In the genomic region with DNA sequence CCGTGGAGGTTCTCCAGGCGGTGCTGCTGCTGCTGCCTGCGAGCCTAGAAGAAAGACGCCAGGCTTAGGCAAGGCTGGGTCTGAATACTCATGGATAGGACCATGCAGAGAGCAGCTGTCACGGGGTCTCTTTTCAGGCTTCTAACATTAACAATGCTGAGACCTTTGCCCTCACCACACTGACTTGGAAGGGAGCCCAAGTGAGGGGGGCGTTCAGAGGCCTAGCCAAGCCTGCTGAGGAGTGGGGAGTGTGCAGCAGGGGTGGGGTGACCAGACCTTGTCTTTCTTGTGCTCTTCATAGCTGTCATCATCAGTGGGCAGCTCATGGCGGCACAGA, we compare ENCODE assay signal across 9 mouse cellular contexts. TPM values are rescaled to one million over a fixed set of nuclear protein-coding genes. Genes with fewer than 3 reads are reported as not detected.
DNase-seq lines count a peak whose midpoint lies in the region; ATAC-seq lines count a peak whose summit lies in the region.
"Had no signal": no experiment of that assay in that cellular context is flagged by ENCODE, and none has a peak within 500 bp of the region (broad histone marks: within the 10 kb centered on the region; RNA-seq: fewer than 3 reads in every experiment).

No protein-coding gene starts in this region.

- H3K27me3 ChIP-seq in hindbrain, embryonic 13.5 days = 0 out of 2 replicates have a peak, but pooled peaks cover 2% of the 10 kb centered on the region
- no peaks in the 10 kb centered on the region for H3K27me3 ChIP-seq in hindbrain, embryonic 11.5 days (ENCODE audit: control insufficient read depth, insufficient read depth, low read length)
- no peaks in the 10 kb centered on the region for H3K27me3 ChIP-seq in intestine, embryonic 16.5 days (replicated peaks; ENCODE audit: control insufficient read depth, insufficient read depth, low read length)
- H3K27me3 ChIP-seq in liver, embryonic 12.5 days (replicated peaks) = peaks cover 18% of the 10 kb centered on the region
- H3K27me3 ChIP-seq: embryonic facial prominence, embryonic 13.5 days had no signal

- no peaks in the 10 kb centered on the region for H3K9me3 ChIP-seq in hindbrain, embryonic 13.5 days
- H3K9me3 ChIP-seq in hindbrain, embryonic 11.5 days (ENCODE audit: control insufficient read depth, low read length) = no peaks in the 10 kb centered on the region
- H3K9me3 ChIP-seq in intestine, embryonic 16.5 days (ENCODE audit: control insufficient read depth, low read length) = no peaks in the 10 kb centered on the region
- H3K9me3 ChIP-seq in liver, embryonic 12.5 days (replicated peaks) = no peaks in the 10 kb centered on the region
- H3K9me3 ChIP-seq: embryonic facial prominence, embryonic 13.5 days had no signal

- WGBS in hindbrain, embryonic 13.5 days = 58% methylated on average over 7 of the region's 7 CpGs
- WGBS in hindbrain, embryonic 11.5 days = 66% methylated on average over 7 of the region's 7 CpGs
- WGBS in intestine, embryonic 16.5 days = 42% methylated on average over 7 of the region's 7 CpGs
- WGBS in liver, embryonic 12.5 days (ENCODE audit: insufficient replicate concordance) = 81% methylated on average over 7 of the region's 7 CpGs

- H3K9ac ChIP-seq in hindbrain, embryonic 13.5 days = 0 out of 2 replicates have a peak overlapping the region, but pooled peaks have one; percentile 6
- H3K9ac ChIP-seq in hindbrain, embryonic 11.5 days (ENCODE audit: low read depth, low read length) = no peak overlapping the region
- peak overlapping the region; percentile 50 for H3K9ac ChIP-seq in intestine, embryonic 16.5 days (ENCODE audit: low read depth, low read length)
- H3K9ac ChIP-seq in liver, embryonic 12.5 days = no peak overlapping the region

- H3K27ac ChIP-seq in hindbrain, embryonic 13.5 days = no peak overlapping the region
- H3K27ac ChIP-seq in hindbrain, embryonic 11.5 days (ENCODE audit: low read depth, low read length) = no peak overlapping the region
- peak overlapping the region; percentile 82 for H3K27ac ChIP-seq in intestine, embryonic 16.5 days (ENCODE audit: low read length)
- peak overlapping the region; percentile 57; the same call in 1 of the 2 replicates for H3K27ac ChIP-seq in liver, embryonic 12.5 days
- H3K27ac ChIP-seq: embryonic facial prominence, embryonic 13.5 days had no signal

- DNase-seq in hindbrain, embryonic 11.5 days (ENCODE audit: low spot score) = no peak
- peak; percentile 21 for DNase-seq in R1 (ENCODE audit: low read depth, low spot score)
- no peak for DNase-seq in spleen, adult 18-20 months
- DNase-seq in adrenal gland, postnatal 25 days = no peak
- DNase-seq: thymus, postnatal 14 days had no signal

- ATAC-seq in hindbrain, embryonic 13.5 days (ENCODE audit: low FRiP score) = no peak
- no peak for ATAC-seq in hindbrain, embryonic 11.5 days (ENCODE audit: low FRiP score)
- ATAC-seq in intestine, embryonic 16.5 days = no peak
- no peak for ATAC-seq in liver, embryonic 12.5 days

- peak overlapping the region; percentile 80; the same call in 1 of the 2 replicates for H3K4me3 ChIP-seq in hindbrain, embryonic 13.5 days
- no peak overlapping the region for H3K4me3 ChIP-seq in hindbrain, embryonic 11.5 days (ENCODE audit: low read depth, low read length)
- peak overlapping the region; percentile 69 for H3K4me3 ChIP-seq in intestine, embryonic 16.5 days (ENCODE audit: low read length)
- H3K4me3 ChIP-seq in liver, embryonic 12.5 days = peak overlapping the region; percentile 77; the same call in 1 of the 2 replicates

- H3K4me1 ChIP-seq in hindbrain, embryonic 13.5 days (replicated peaks) = peaks cover 45% of the 10 kb centered on the region
- H3K4me1 ChIP-seq in hindbrain, embryonic 11.5 days (replicated peaks; ENCODE audit: control insufficient read depth, insufficient read depth, low read length) = 0 out of 2 replicates have a peak, but pooled peaks cover 2% of the 10 kb centered on the region
- H3K4me1 ChIP-seq in intestine, embryonic 16.5 days (ENCODE audit: control insufficient read depth, insufficient read depth, low read length) = peaks cover 43% of the 10 kb centered on the region
- H3K4me1 ChIP-seq in liver, embryonic 12.5 days = peaks cover 75% of the 10 kb centered on the region

- H3K4me2 ChIP-seq in hindbrain, embryonic 13.5 days = no peak overlapping the region; the same call in 1 of the 2 replicates
- no peak overlapping the region for H3K4me2 ChIP-seq in hindbrain, embryonic 11.5 days (replicated peaks; ENCODE audit: low read depth, low read length)
- peak overlapping the region; percentile 71 for H3K4me2 ChIP-seq in intestine, embryonic 16.5 days (ENCODE audit: low read depth, low read length)
- H3K4me2 ChIP-seq in liver, embryonic 12.5 days = peak overlapping the region; percentile 82

- peaks cover 36% of the 10 kb centered on the region for H3K36me3 ChIP-seq in hindbrain, embryonic 13.5 days
- H3K36me3 ChIP-seq in hindbrain, embryonic 11.5 days (ENCODE audit: control insufficient read depth, insufficient read depth, low read length) = no peaks in the 10 kb centered on the region
- 0 out of 2 replicates have a peak, but pooled peaks cover 2% of the 10 kb centered on the region for H3K36me3 ChIP-seq in intestine, embryonic 16.5 days (ENCODE audit: control insufficient read depth, insufficient read depth, low read length)
- H3K36me3 ChIP-seq in liver, embryonic 12.5 days = peaks cover 49% of the 10 kb centered on the region

RNA-seq across cellular contexts. Expression of a gene that starts 5.3 kb away (rescaled TPM):
- polyA plus RNA-seq in hindbrain, embryonic 13.5 days (2015; fragmentation: Nextera tagmentation; extraction: Ambion mirVana) = 14.4 and 16.0 TPM in 2 replicates
- polyA plus RNA-seq in hindbrain, embryonic 11.5 days (2014; fragmentation: Nextera tagmentation; extraction: Ambion mirVana) = 7.0 and 9.2 TPM in 2 replicates
- polyA plus RNA-seq in intestine, embryonic 16.5 days (2015; fragmentation: Nextera tagmentation; extraction: Ambion mirVana) = 16.4 and 18.0 TPM in 2 replicates
- 32.2 and 33.1 TPM in 2 replicates for polyA plus RNA-seq in liver, embryonic 12.5 days (2016; fragmentation: Nextera tagmentation; extraction: Ambion mirVana)
- 20.7 and 23.2 TPM in 2 replicates for total RNA-seq in adrenal gland, postnatal 25 days (2021)

RNA-seq across cellular contexts. Expression of a gene that starts 6.2 kb away (rescaled TPM):
- 141 and 147 TPM in 2 replicates for polyA plus RNA-seq in hindbrain, embryonic 13.5 days (2015; fragmentation: Nextera tagmentation; extraction: Ambion mirVana)
- polyA plus RNA-seq in hindbrain, embryonic 11.5 days (2014; fragmentation: Nextera tagmentation; extraction: Ambion mirVana) = 106 and 111 TPM in 2 replicates
- polyA plus RNA-seq in intestine, embryonic 16.5 days (2015; fragmentation: Nextera tagmentation; extraction: Ambion mirVana) = 159 and 162 TPM in 2 replicates
- polyA plus RNA-seq in liver, embryonic 12.5 days (2016; fragmentation: Nextera tagmentation; extraction: Ambion mirVana) = 80.0 and 83.0 TPM in 2 replicates
- 368 and 473 TPM in 2 replicates for total RNA-seq in adrenal gland, postnatal 25 days (2021)

RNA-seq across cellular contexts. Expression of a gene that starts 13.4 kb away (rescaled TPM):
- polyA plus RNA-seq in hindbrain, embryonic 13.5 days (2015; fragmentation: Nextera tagmentation; extraction: Ambion mirVana) = 20.6 and 21.1 TPM in 2 replicates
- 17.6 and 28.4 TPM in 2 replicates for polyA plus RNA-seq in hindbrain, embryonic 11.5 days (2014; fragmentation: Nextera tagmentation; extraction: Ambion mirVana)
- polyA plus RNA-seq in intestine, embryonic 16.5 days (2015; fragmentation: Nextera tagmentation; extraction: Ambion mirVana) = 27.6 and 27.7 TPM in 2 replicates
- 17.5 and 17.8 TPM in 2 replicates for polyA plus RNA-seq in liver, embryonic 12.5 days (2016; fragmentation: Nextera tagmentation; extraction: Ambion mirVana)
- 35.5 and 38.8 TPM in 2 replicates for total RNA-seq in adrenal gland, postnatal 25 days (2021)

RNA-seq across cellular contexts. Expression of a gene that starts 15.6 kb away (rescaled TPM):
- polyA plus RNA-seq in hindbrain, embryonic 13.5 days (2015; fragmentation: Nextera tagmentation; extraction: Ambion mirVana) = 46.0 and 46.7 TPM in 2 replicates
- 102 and 113 TPM in 2 replicates for polyA plus RNA-seq in hindbrain, embryonic 11.5 days (2014; fragmentation: Nextera tagmentation; extraction: Ambion mirVana)
- 30.0 and 33.0 TPM in 2 replicates for polyA plus RNA-seq in intestine, embryonic 16.5 days (2015; fragmentation: Nextera tagmentation; extraction: Ambion mirVana)
- polyA plus RNA-seq in liver, embryonic 12.5 days (2016; fragmentation: Nextera tagmentation; extraction: Ambion mirVana) = 68.0 and 72.6 TPM in 2 replicates
- 29.2 and 30.1 TPM in 2 replicates for total RNA-seq in adrenal gland, postnatal 25 days (2021)

RNA-seq across cellular contexts. Expression of a gene that starts 19.7 kb away (rescaled TPM):
- 18.8 and 20.8 TPM in 2 replicates for polyA plus RNA-seq in hindbrain, embryonic 13.5 days (2015; fragmentation: Nextera tagmentation; extraction: Ambion mirVana)
- 13.4 and 13.7 TPM in 2 replicates for polyA plus RNA-seq in hindbrain, embryonic 11.5 days (2014; fragmentation: Nextera tagmentation; extraction: Ambion mirVana)
- polyA plus RNA-seq in intestine, embryonic 16.5 days (2015; fragmentation: Nextera tagmentation; extraction: Ambion mirVana) = 17.3 and 17.8 TPM in 2 replicates
- polyA plus RNA-seq in liver, embryonic 12.5 days (2016; fragmentation: Nextera tagmentation; extraction: Ambion mirVana) = 105 and 109 TPM in 2 replicates
- 35.2 and 51.8 TPM in 2 replicates for total RNA-seq in adrenal gland, postnatal 25 days (2021)

Comparison
In these comparisons a context has a peak if more than half of its experiments do, and no peak if none do; other contexts are left out.
1. H3K9ac ChIP-seq: peak in hindbrain, embryonic 13.5 days (single experiment) and intestine, embryonic 16.5 days (single experiment); none in hindbrain, embryonic 11.5 days (single experiment) and liver, embryonic 12.5 days (single experiment).
2. H3K27ac ChIP-seq: peak in intestine, embryonic 16.5 days (single experiment) and liver, embryonic 12.5 days (single experiment); none in hindbrain, embryonic 13.5 days (single experiment) and hindbrain, embryonic 11.5 days (single experiment).
3. H3K4me2 ChIP-seq: peak in intestine, embryonic 16.5 days (single experiment) and liver, embryonic 12.5 days (single experiment); none in hindbrain, embryonic 13.5 days (single experiment) and hindbrain, embryonic 11.5 days (single experiment).